Mouse (Mus musculus) urinary bladder, postnatal 25 days (tissue): Measurements from ENCODE around the gene Gm11639.
"Not testable (repeated sequence)": the region's sequence is repeated elsewhere in the genome, so short reads cannot be mapped to it uniquely, and the experiment has no call there.

Experiments
- DNase-seq: peaks from one replicate; pipeline ENCODE4 v3.0.0; 2022; ENCODE audit warnings: low spot score

The Gm11639 gene

GRCm38 (mm10) chr11:104707084-104707483 lies 21.6 kb downstream of the Gm11639 start:
- no peak for DNase-seq

- no peak for DNase-seq
These were observed 59.6 kb downstream of the Gm11639 start for GRCm38 (mm10) chr11:104744995-104745568.

GRCm38 (mm10) chr11:104765762-104766161 lies 80.3 kb downstream of the Gm11639 start:
- no peak for DNase-seq

DNA sequence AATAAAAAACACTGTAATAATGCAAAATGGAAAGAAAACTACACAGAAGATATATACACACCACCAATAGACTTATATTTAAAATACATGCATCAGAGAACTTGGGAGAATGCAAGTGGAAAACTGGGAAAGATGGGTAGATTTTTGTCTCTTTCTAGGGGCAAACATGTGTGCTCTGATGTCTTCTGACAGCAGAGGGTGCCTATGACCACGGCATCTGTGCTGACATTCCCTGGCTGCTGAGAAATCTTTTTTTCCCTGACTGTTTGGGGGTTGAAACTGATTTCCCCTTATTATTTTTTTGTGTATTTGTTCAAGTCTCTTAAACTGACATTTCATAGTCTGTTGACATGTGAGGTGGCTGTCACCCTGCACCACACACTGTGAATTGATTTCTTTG lies 81.6 kb downstream of the Gm11639 start:
- no peak for DNase-seq

- DNase-seq: peak; percentile 37
These were observed 82.6 kb downstream of the Gm11639 start for GRCm38 (mm10) chr11:104768072-104768471.

DNA sequence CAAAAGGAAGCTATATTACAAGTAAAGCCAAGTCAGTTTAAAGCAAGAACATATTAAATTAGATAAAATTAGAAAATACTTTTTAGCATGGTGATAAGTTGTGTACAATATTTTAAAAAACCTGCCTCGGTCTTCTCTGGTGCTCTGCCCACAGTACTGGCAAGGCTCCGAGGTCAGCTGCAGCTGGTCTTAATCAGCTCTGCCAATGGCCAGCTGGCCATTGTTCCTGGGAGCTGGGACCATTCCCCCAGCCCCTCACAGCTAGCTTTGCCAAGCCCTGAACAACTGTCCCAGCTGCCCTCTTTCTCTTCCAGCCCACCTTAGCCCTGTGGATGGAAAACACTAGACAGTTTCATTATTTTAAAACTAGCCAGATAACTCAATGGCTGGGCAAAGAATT lies 93.3 kb downstream of the Gm11639 start:
- DNase-seq: no peak

DNA sequence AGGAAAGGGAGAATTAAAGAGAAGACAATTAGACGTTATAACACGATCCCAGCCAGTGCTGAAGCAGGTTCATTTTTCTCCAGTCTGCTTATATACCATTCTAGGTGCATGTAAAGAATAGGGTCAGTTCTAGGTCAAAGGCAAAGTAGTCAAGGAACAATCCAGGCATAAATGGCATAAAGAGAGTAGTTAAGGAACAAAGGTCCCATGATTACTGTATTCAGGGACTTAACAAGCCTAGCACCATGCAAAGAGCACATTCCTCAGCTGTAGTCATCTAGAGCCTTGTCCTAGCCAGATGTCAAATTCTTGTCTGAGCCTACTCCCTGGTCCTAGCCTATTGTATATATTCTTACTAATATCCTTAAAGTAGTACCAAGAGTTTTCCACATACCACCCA lies 259.2 kb downstream of the Gm11639 start:
- no peak for DNase-seq

GRCm38 (mm10) chr11:104952349-104952748 lies 266.8 kb downstream of the Gm11639 start:
- DNase-seq: no peak

DNA sequence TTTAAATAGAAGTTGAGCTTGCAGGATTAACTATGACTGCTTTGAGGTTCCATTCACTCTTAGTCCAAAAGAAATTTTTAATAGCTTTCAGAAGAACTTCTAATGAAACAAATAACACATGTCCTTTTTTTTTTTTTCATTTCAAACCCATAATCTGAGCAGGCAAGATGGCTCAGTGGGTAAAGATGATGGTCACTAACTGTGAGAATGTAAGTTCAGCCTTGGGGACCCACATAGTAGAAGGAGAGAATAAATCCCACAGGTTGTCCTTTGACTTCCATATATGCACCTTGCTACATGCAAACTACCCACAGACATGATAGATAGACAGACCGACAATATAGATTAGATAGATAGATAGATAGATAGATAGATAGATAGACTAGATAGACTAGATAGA lies 282.4 kb downstream of the Gm11639 start:
- DNase-seq: no peak

GRCm38 (mm10) chr11:104968388-104968787 lies 282.9 kb downstream of the Gm11639 start:
- no peak for DNase-seq

DNA sequence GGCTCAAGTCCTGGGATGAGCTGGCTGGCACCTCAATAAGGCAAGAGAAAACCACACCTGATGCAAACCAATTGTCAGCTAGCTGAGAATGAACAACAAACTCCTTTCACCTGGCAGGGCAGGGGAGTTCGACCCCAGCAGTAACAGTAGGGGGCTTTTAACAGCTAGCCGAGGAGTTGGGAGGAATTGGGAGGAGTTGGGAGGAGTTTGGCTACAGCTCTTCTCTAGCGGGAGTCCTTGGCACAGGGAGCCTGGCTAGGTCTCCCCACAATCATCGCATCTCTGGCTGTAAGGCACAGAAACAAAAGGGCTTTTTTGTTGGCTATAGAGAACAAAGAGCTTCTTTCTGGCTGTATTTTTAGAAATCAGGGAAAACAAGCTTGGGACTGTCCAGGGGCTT lies 285.8 kb downstream of the Gm11639 start:
- no peak for DNase-seq

GRCm38 (mm10) chr11:104972480-104972879 lies 287.0 kb downstream of the Gm11639 start:
- DNase-seq: no peak

- no peak for DNase-seq
These were observed 292.5 kb downstream of the Gm11639 start for GRCm38 (mm10) chr11:104977976-104978375.

DNA sequence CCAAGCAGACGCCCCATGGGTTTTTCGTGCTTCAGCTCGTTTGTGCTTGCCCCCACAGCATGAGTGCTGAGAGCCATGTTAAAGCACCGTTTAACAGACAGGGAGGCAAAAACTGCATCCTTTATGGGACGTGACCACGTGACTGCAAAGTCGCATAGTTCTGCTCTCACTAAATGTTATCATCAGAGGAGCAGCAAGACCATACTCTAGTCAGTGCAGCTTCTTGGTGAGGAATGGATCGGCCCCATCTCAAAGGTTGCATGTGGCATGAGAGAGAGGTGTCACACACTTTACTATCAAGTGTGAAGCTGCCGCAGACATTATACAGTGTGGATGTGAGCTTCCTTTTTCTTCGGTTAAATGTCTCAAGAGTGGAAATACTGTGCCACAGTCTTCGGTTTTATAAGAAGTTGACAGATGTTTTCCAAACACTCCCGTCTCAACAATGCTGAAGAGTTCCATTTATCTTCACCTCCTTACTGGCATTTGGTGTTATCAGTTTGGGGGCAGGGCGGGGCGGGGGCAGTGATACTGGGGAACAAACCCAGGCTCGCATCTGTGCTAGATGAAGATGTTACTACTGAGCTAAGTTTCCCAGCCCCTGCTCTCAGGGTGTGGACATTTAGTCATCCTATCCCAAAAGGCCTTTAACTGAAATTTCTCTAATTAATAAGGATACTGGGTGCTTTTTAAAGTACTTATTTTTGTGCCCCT lies 296.0 kb downstream of the Gm11639 start:
- DNase-seq: no peak

DNA sequence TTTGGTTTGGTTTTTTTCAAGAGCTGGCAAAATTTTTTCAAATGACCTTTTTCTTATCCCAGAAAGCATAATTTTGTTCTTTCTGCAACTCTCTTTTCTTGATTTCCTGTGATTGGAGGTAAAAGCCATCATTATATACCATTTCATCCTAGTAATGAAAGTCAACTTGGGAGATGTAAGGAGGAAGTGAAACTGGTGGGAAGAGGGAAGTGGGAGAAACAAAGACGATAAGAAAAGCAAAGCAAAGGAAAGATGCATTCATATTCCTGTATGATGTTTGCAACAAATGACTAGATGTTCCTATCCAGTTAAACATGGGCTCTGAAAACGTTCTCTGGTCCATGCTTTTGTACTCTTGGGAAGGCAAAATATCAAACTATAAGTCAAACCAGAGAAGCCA lies 323.7 kb downstream of the Gm11639 start:
- no peak for DNase-seq

DNA sequence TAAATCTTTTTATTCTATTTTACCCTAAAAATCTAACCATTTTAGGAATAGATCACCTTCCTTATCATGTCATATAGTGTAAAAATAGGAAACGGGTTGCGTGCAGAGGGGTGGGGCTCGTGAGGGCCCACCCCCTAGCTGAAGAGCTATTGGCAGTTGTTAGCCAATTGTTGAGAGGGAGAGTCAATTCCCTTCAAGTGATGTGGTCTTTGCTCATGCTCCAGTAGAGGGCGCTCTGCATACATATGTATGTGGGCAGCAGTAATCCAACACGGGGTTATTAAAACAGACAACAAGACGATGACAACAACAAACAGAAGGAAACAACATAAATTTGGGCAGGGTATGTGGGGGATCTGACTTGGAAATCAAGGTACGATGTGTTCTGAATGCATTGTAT lies 335.6 kb downstream of the Gm11639 start:
- no peak for DNase-seq

DNA sequence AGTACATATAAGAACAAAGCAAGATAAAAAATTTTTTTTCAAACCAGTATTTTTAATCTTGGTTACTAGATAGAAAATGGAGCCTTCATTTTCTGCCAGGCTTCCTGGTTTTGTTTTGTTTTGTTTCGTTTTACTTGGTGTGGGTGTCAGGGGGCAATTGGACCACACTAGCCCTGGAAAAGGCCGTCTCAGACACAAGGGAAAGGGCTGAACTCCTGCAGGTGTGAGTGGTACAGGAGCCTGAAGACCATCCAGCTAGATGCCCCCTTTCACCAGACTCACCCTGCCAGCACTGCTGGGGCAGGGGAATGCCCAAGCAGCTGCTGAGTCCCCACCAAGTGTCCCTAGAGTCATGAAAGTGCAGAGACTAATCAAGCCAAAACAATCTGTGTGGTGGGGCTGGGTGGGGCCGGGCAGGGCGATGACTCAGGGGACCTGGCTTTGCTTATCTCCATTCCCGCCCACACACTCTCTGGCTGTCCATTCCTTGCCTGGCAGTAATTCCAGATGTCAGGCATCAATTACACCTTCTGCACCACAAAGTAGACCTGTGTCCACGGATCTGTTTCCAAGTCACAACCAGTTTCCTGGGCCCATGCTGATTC lies 343.3 kb downstream of the Gm11639 start:
- DNase-seq: peak; percentile 3

GRCm38 (mm10) chr11:105029525-105029924 lies 344.0 kb downstream of the Gm11639 start:
- no peak for DNase-seq

DNA sequence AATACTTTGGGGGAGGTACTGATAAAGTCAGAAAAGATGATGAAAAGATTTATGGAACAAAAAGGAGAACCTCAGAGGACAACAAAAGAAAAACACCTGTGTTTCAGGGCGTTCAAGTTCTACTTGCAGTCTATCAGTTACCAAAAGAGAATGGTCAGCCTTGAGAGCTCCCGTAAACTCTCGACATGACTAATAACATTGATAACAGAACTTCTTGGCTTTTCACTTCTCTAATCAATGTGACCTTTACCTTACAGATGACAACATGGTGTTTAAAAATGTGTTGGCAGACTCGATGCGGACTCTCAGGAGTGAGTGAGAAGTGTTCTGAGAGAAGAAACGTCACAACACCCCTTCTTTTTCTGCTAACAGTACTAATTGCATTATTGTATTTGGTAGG lies 344.7 kb downstream of the Gm11639 start:
- DNase-seq: no peak

DNA sequence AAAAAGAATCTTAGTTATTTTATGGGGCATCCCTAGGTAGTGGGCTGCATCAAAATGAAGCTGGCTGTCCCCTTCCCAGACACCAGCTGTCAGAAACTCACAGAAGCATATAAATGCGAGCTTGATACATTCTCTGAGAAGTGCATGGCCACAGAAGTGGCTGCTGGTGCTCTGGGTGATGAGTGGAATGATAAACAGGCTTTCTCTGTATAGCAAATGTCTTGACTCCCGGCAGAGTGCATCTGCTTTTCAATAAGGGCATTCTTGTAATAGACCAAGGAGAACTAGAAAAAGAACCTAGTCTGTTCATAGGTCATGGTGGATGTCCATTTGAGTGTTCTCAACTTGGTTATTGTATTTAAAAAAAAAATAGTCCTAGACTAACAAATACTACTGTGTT lies 345.6 kb downstream of the Gm11639 start:
- no peak for DNase-seq

DNA sequence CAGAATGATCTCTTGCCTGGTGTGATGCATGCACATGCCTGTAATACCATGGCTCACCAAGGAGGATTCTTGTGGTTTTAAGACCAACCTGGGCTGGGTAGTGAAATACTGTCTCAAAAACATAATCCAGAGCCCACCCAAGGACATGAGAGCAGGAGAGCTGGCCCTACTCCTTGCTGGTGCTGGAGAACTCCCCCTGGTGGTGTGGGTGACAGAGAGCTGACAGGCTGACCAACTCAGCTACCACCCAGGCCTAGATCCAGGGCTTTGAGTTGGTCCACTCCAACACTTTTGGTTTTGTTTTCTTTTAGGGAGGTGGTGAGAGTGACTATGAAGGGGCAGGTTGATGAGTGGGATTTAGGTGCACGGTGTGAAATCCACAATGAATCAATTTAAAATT lies 349.6 kb downstream of the Gm11639 start:
- DNase-seq: no peak

GRCm38 (mm10) chr11:105063292-105063691 lies 377.8 kb downstream of the Gm11639 start, which contains the start of gene Efcab3:
Gene Efcab3 (plus strand): TSS chr11:105063592.
- no peak for DNase-seq

GRCm38 (mm10) chr11:105112448-105112847 lies 426.9 kb downstream of the Gm11639 start:
- DNase-seq: not testable (repeated sequence)

GRCm38 (mm10) chr11:105117814-105118213 lies 432.3 kb downstream of the Gm11639 start:
- no peak for DNase-seq
